Mouse (Mus musculus): ENCODE results near the gene Ptpa. TPM values are rescaled to one million over a fixed set of nuclear protein-coding genes. Genes with fewer than 3 reads are reported as not detected.

Gene Ptpa
- polyA plus RNA-seq, 1 experiment from 2014 or later: 128 TPM

GRCm38 (mm10) chr2:30490384-30490783 is 74.5 kb downstream of the Ptpa start:
- Histone ChIP-seq H3K27me3 (replicated peaks) (no peaks in the 10 kb centered on the region), H3K36me3 (no peaks in the 10 kb centered on the region), H3K4me1 (0 out of 2 replicates have a peak, but pooled peaks cover 5% of the 10 kb centered on the region), H3K4me2 (no peak overlapping the region), H3K9me3 (no peaks in the 10 kb centered on the region), H3K4me3 (replicated peaks) (no peak overlapping the region), H3K9ac (no peak overlapping the region), H3K27ac (no peak overlapping the region)
- 77% methylated on average over 2 of the region's 2 CpGs for WGBS
- no peak for ATAC-seq (ENCODE audit: insufficient read depth, low FRiP score, low read depth)

DNA sequence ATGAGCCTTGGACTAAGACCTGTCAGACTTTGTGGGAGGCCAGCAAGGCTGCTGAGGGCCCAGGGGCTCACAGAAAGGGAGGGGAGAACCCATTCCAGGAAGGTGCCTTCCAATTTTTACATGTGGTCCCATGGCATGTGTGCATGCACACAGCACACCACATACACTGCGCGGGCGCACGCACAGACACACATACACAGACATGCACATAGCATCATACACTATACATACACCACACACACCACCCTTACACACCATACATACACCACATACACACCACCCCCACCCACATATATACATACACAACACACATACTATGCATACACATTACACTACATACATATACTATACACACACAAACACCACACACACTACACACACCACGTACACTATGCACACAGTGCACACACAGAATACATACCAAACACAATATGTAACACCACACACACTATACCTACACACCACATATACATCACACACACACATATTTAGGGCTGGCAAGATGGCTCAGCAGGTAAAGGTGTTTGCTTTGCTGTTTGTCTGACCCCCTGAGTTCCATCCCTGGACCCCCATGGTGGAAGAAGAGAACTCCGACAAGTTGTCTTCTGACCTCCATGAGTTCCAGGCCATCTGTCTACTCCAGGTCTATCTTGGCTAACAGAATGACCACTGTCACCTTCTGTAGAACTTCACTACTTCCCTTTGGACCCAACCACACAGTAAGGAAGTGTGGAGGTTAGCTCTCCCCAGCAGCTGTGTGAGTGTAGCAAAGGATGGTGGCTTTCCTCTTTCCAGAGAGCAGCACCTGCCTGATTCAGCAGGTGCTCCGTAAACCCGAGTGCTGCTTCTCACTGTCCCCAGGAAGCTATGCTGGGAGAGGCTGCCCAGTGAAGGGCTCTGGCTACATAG is 79.4 kb downstream of the Ptpa start:
- Histone ChIP-seq H3K27ac (no peak overlapping the region), H3K9ac (no peak overlapping the region), H3K4me3 (replicated peaks) (no peak overlapping the region), H3K4me2 (peak overlapping the region; percentile 70; the same call in 1 of the 2 replicates), H3K4me1 (peaks cover 10% of the 10 kb centered on the region; the same call in 1 of the 2 replicates), H3K36me3 (no peaks in the 10 kb centered on the region), H3K27me3 (replicated peaks) (no peaks in the 10 kb centered on the region), H3K9me3 (no peaks in the 10 kb centered on the region)
- ATAC-seq (ENCODE audit: insufficient read depth, low FRiP score, low read depth): no peak; the same call in 1 of the 2 replicates
- 76% methylated on average over 8 of the region's 8 CpGs for WGBS

- Histone ChIP-seq H3K4me3 (replicated peaks) (peak overlapping the region; percentile 37), H3K27me3 (replicated peaks) (no peaks in the 10 kb centered on the region), H3K9me3 (no peaks in the 10 kb centered on the region), H3K27ac (no peak overlapping the region), H3K36me3 (no peaks in the 10 kb centered on the region), H3K4me1 (peaks cover 10% of the 10 kb centered on the region; the same call in 1 of the 2 replicates), H3K9ac (0 out of 2 replicates have a peak overlapping the region, but pooled peaks have one; percentile 8), H3K4me2 (peak overlapping the region; percentile 70)
- peak; percentile 93 for ATAC-seq (ENCODE audit: insufficient read depth, low FRiP score, low read depth)
- WGBS: 25% methylated on average over 22 of the region's 22 CpGs
Observed at GRCm38 (mm10) chr2:30495909-30496861, 80.3 kb downstream of the Ptpa start.

Small RNAs within 50 kb of the gene (microRNA-seq; reads per million reads assigned to microRNA genes)
- not detected for gene Gm47292

Other genes starting within 250 kb of the Ptpa start
- gene Endog, start 244.5 kb upstream of the Ptpa start, polyA plus RNA-seq (2015; fragmentation: Nextera tagmentation; extraction: Ambion mirVana): 28.8 and 31.5 TPM in 2 replicates
- 56.7 and 62.9 TPM in 2 replicates for gene Spout1, start 237.6 kb upstream of the Ptpa start, polyA plus RNA-seq (2015; fragmentation: Nextera tagmentation; extraction: Ambion mirVana)
- gene Kyat1, start 210.2 kb upstream of the Ptpa start, polyA plus RNA-seq (2015; fragmentation: Nextera tagmentation; extraction: Ambion mirVana): 16.2 and 17.4 TPM in 2 replicates
- 37.2 and 37.6 TPM in 2 replicates for gene Lrrc8a, start 178.3 kb upstream of the Ptpa start, polyA plus RNA-seq (2015; fragmentation: Nextera tagmentation; extraction: Ambion mirVana)
- 0.22 and 0.35 TPM in 2 replicates for gene Gm28035, start 175.5 kb upstream of the Ptpa start, polyA plus RNA-seq (2015; fragmentation: Nextera tagmentation; extraction: Ambion mirVana)
- 13.1 and 14.2 TPM in 2 replicates for gene Phyhd1, start 149.8 kb upstream of the Ptpa start, polyA plus RNA-seq (2015; fragmentation: Nextera tagmentation; extraction: Ambion mirVana)
- not detected in 2 replicates for gene Gm28038, start 135.0 kb upstream of the Ptpa start, polyA plus RNA-seq (2015; fragmentation: Nextera tagmentation; extraction: Ambion mirVana)
- 33.2 and 33.3 TPM in 2 replicates for gene Dolk, start 129.7 kb upstream of the Ptpa start, polyA plus RNA-seq (2015; fragmentation: Nextera tagmentation; extraction: Ambion mirVana)
- gene Nup188, start 129.6 kb upstream of the Ptpa start, polyA plus RNA-seq (2015; fragmentation: Nextera tagmentation; extraction: Ambion mirVana): 22.4 and 29.7 TPM in 2 replicates
- 92.6 and 94.6 TPM in 2 replicates for gene Sh3glb2, start 56.7 kb upstream of the Ptpa start, polyA plus RNA-seq (2015; fragmentation: Nextera tagmentation; extraction: Ambion mirVana)
- 20.8 and 24.3 TPM in 2 replicates for gene Miga2, start 51.8 kb upstream of the Ptpa start, polyA plus RNA-seq (2015; fragmentation: Nextera tagmentation; extraction: Ambion mirVana)
- 42.5 and 45.5 TPM in 2 replicates for gene Dolpp1, start 23.8 kb upstream of the Ptpa start, polyA plus RNA-seq (2015; fragmentation: Nextera tagmentation; extraction: Ambion mirVana)
- gene Crat, start 226 bp upstream of the Ptpa start, polyA plus RNA-seq (2015; fragmentation: Nextera tagmentation; extraction: Ambion mirVana): 22.2 and 24.2 TPM in 2 replicates
- gene Ier5l, start 58.2 kb downstream of the Ptpa start, polyA plus RNA-seq (2015; fragmentation: Nextera tagmentation; extraction: Ambion mirVana): 3.2 and 3.3 TPM in 2 replicates
- gene Cstad, start 179.0 kb downstream of the Ptpa start, polyA plus RNA-seq (2015; fragmentation: Nextera tagmentation; extraction: Ambion mirVana): 0.71 and 0.72 TPM in 2 replicates

Measured in stomach, embryonic 15.5 days (tissue).